Mouse (Mus musculus): ENCODE measurements around the gene Ankrd44.

DNA sequence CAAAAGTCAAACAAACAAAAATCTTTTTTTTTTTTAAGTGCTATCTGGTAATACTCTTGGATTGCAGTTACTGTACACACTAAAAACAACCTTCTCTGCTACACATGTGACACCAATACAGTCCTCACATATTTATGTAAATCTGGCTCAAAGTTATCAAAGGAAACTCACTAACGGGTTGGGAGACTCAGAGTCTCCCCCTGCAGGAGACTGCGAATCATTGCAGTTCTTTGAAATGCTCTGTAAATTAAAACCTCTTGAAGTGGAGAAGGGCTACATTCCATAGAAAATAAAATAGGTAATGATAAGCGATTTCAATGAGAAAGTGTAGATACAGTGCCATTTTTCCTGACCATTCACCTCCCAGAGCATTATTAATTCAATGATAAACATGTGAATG, 219.6 kb downstream of the Ankrd44 start:
- no peak for TF ChIP-seq ZNF384 (IDR thresholded peaks at IDR 0.05; ENCODE audit: low read depth, low read length)
- TF ChIP-seq CHD2 (IDR thresholded peaks at IDR 0.05; ENCODE audit: low read depth, low read length), result no peak
- no peak for TF ChIP-seq HCFC1 (IDR thresholded peaks at IDR 0.05; ENCODE audit: borderline replicate concordance, insufficient read depth, low read length)

All from ES-E14 (cell line).